Mouse (Mus musculus) liver, embryonic 13.5 days (tissue): ENCODE measurements at regions not wholly inside any gene's neighbourhood (a gene's known extent, or its start where the extent isn't known, plus 50 kb on each side); places are given as distances from the start of the nearest gene placed in this dataset.

ENCODE experiments used
- ATAC-seq: fragments of 200-750 bp; cut with Nextera tagmentation; 2 replicates; pipeline ENCODE4 v1.8.0; 2017; ENCODE audit warnings: low read depth, mild to moderate bottlenecking, moderate number of reproducible peaks, moderate library complexity
- DNase-seq: peaks from one replicate; pipeline ENCODE4 v3.0.0; 2022
- H3K27ac ChIP-seq: fragments of 300-500 bp; sonication (generic); 2 replicates; pipeline ENCODE4 v1.5.1; 2015; ENCODE audit warnings: moderate library complexity, mild to moderate bottlenecking, inconsistent platforms
- H3K27me3 ChIP-seq: fragments of 300-500 bp; sonication (generic); 2 replicates; pipeline ENCODE4 v1.6.1; 2015; ENCODE audit warnings: mild to moderate bottlenecking, inconsistent platforms
- H3K36me3 ChIP-seq: fragments of 300-500 bp; sonication (generic); 2 replicates; pipeline ENCODE4 v1.6.1; 2015; ENCODE audit warnings: mild to moderate bottlenecking, inconsistent platforms
- H3K4me1 ChIP-seq: fragments of 300-500 bp; sonication (generic); replicated peaks from 2 replicates; pipeline ENCODE4 v1.6.1; 2015; ENCODE audit warnings: inconsistent platforms
- H3K4me2 ChIP-seq: fragments of 300-500 bp; sonication (generic); 2 replicates; pipeline ENCODE4 v1.6.1; 2015; ENCODE audit warnings: inconsistent platforms, mild to moderate bottlenecking, moderate library complexity
- H3K4me3 ChIP-seq: fragments of 300-500 bp; sonication (generic); replicated peaks from 2 replicates; pipeline ENCODE4 v1.5.1; 2015; ENCODE audit warnings: mild to moderate bottlenecking, inconsistent platforms
- H3K9ac ChIP-seq: fragments of 300-500 bp; sonication (generic); 2 replicates; pipeline ENCODE4 v1.6.1; 2015; ENCODE audit warnings: mild to moderate bottlenecking, inconsistent platforms
- H3K9me3 ChIP-seq: fragments of 300-500 bp; sonication (generic); replicated peaks from 2 replicates; pipeline ENCODE4 v1.6.1; 2016; ENCODE audit warnings: inconsistent platforms
- WGBS: fragments of 180-500 bp; shearing (Covaris S2); methylation state at CpG from one replicate; pipeline ENCODE4 v1.1.7; 2015; ENCODE audit not compliant: insufficient replicate concordance; 5-methylcytosine and 5-hydroxymethylcytosine counted together

DNA sequence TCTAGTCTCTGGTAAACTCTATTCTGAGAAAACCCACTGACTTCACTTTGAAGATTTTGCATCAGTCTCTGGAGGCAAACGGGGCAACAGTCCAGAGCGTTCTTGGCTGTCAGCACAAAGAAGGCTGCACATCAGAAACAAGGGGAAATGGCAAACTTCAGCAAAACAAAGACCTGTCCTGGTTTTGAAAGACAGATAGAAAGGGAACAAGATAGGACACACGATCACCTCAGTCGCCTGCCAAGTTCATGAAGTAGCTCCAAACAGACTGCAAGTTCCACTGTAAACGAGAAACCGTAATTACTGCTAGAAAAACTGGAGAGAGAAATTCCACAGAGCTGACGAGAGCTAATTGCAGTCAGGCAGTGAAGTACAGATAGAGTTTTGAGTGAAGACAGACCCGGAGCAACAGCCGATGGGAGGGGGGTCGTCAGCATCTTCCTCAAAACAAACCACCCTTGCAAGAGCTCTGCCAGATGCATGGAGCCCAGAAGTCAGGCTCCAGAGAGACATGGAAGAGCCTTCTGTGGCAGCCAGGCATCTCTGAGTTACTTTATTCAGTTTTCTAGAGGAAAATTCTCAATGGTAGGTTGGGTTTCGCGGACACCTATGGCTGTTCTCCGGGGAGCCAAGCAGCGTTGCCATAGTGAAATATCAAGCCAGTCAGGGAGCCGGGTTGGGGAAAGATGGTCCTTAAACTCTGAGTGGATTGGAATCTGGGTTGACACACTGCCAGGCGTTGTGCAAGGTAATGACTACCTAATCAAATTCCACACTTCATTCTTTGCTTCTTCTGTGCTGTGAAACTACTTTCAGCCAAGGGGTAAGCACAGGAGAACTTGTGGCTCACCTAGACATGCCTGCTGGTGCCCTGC, 558.8 kb upstream of the Map3k7 start:
- H3K4me2 ChIP-seq = no peak overlapping the region
- no peak overlapping the region for H3K9ac ChIP-seq
- ATAC-seq (no peak), DNase-seq (no peak)
- no peak overlapping the region for H3K4me3 ChIP-seq
- WGBS = 52% methylated on average over 16 of the region's 16 CpGs
- no peaks in the 10 kb centered on the region for H3K4me1 ChIP-seq
- H3K27me3 ChIP-seq = no peaks in the 10 kb centered on the region
- no peaks in the 10 kb centered on the region for H3K9me3 ChIP-seq
- no peak overlapping the region for H3K27ac ChIP-seq
- H3K36me3 ChIP-seq = no peaks in the 10 kb centered on the region

- Histone ChIP-seq H3K4me2 (no peak overlapping the region), H3K9ac (no peak overlapping the region), H3K4me3 (no peak overlapping the region), H3K9me3 (no peaks in the 10 kb centered on the region), H3K27ac (no peak overlapping the region), H3K36me3 (no peaks in the 10 kb centered on the region), H3K27me3 (no peaks in the 10 kb centered on the region), H3K4me1 (no peaks in the 10 kb centered on the region)
- DNase-seq (no peak), ATAC-seq (no peak)
- WGBS = 72% methylated on average over 3 of the region's 3 CpGs
Measured at GRCm38 (mm10) chr4:31410157-31410556, 553.7 kb upstream of the Map3k7 start.

- Histone ChIP-seq H3K4me3 (no peak overlapping the region), H3K9ac (no peak overlapping the region), H3K36me3 (no peaks in the 10 kb centered on the region), H3K9me3 (no peaks in the 10 kb centered on the region), H3K4me2 (no peak overlapping the region), H3K27me3 (no peaks in the 10 kb centered on the region), H3K4me1 (no peaks in the 10 kb centered on the region), H3K27ac (no peak overlapping the region)
- 67% methylated on average over 9 of the region's 9 CpGs for WGBS
- ATAC-seq = no peak
- no peak for DNase-seq
Measured at GRCm38 (mm10) chr4:31411770-31412525, 551.9 kb upstream of the Map3k7 start.

GRCm38 (mm10) chr4:31417161-31417560, 546.7 kb upstream of the Map3k7 start:
- H3K9ac ChIP-seq = no peak overlapping the region
- H3K27me3 ChIP-seq = no peaks in the 10 kb centered on the region
- no peak overlapping the region for H3K4me2 ChIP-seq
- DNase-seq = no peak
- ATAC-seq = no peak
- 75% methylated on average over 4 of the region's 4 CpGs for WGBS
- no peaks in the 10 kb centered on the region for H3K36me3 ChIP-seq
- H3K4me1 ChIP-seq = no peaks in the 10 kb centered on the region
- H3K9me3 ChIP-seq = no peaks in the 10 kb centered on the region
- H3K27ac ChIP-seq = no peak overlapping the region
- H3K4me3 ChIP-seq = no peak overlapping the region

- Histone ChIP-seq H3K4me2 (no peak overlapping the region), H3K4me1 (no peaks in the 10 kb centered on the region), H3K27ac (no peak overlapping the region), H3K9ac (no peak overlapping the region), H3K27me3 (no peaks in the 10 kb centered on the region), H3K4me3 (no peak overlapping the region), H3K9me3 (no peaks in the 10 kb centered on the region), H3K36me3 (no peaks in the 10 kb centered on the region)
- DNase-seq (no peak), ATAC-seq (no peak)
- 10% methylated on average over 6 of the region's 6 CpGs for WGBS
Measured at GRCm38 (mm10) chr4:31419240-31419639, 544.7 kb upstream of the Map3k7 start.

- Histone ChIP-seq H3K27me3 (no peaks in the 10 kb centered on the region), H3K27ac (no peak overlapping the region), H3K36me3 (no peaks in the 10 kb centered on the region), H3K4me3 (no peak overlapping the region), H3K4me2 (no peak overlapping the region), H3K4me1 (no peaks in the 10 kb centered on the region), H3K9ac (no peak overlapping the region), H3K9me3 (no peaks in the 10 kb centered on the region)
- ATAC-seq (no peak), DNase-seq (no peak)
- WGBS = 75% methylated on average over 9 of the region's 9 CpGs
Measured at GRCm38 (mm10) chr4:31420167-31420566, 543.7 kb upstream of the Map3k7 start.

- no peak for ATAC-seq
- Histone ChIP-seq H3K4me3 (no peak overlapping the region), H3K4me2 (no peak overlapping the region), H3K36me3 (no peaks in the 10 kb centered on the region), H3K9ac (no peak overlapping the region), H3K9me3 (no peaks in the 10 kb centered on the region), H3K27me3 (no peaks in the 10 kb centered on the region), H3K4me1 (no peaks in the 10 kb centered on the region), H3K27ac (no peak overlapping the region)
- DNase-seq = no peak
- WGBS = 63% methylated on average over 5 of the region's 5 CpGs
Measured at GRCm38 (mm10) chr4:31421386-31421785, 542.5 kb upstream of the Map3k7 start.

GRCm38 (mm10) chr4:31425135-31425534, 538.8 kb upstream of the Map3k7 start:
- Histone ChIP-seq H3K4me1 (no peaks in the 10 kb centered on the region), H3K27me3 (no peaks in the 10 kb centered on the region), H3K9ac (no peak overlapping the region), H3K36me3 (no peaks in the 10 kb centered on the region), H3K27ac (no peak overlapping the region), H3K4me3 (no peak overlapping the region), H3K4me2 (no peak overlapping the region), H3K9me3 (no peaks in the 10 kb centered on the region)
- 10% methylated on average over 7 of the region's 7 CpGs for WGBS
- ATAC-seq (no peak), DNase-seq (no peak)

GRCm38 (mm10) chr4:31425716-31426115, 538.2 kb upstream of the Map3k7 start:
- Histone ChIP-seq H3K4me1 (no peaks in the 10 kb centered on the region), H3K27ac (no peak overlapping the region), H3K4me2 (no peak overlapping the region), H3K36me3 (no peaks in the 10 kb centered on the region), H3K27me3 (no peaks in the 10 kb centered on the region), H3K9me3 (no peaks in the 10 kb centered on the region), H3K4me3 (no peak overlapping the region), H3K9ac (no peak overlapping the region)
- no peak for ATAC-seq
- no peak for DNase-seq
- WGBS = 44% methylated on average over 4 of the region's 4 CpGs

- Histone ChIP-seq H3K27me3 (no peaks in the 10 kb centered on the region), H3K36me3 (no peaks in the 10 kb centered on the region), H3K4me3 (no peak overlapping the region), H3K27ac (no peak overlapping the region), H3K9ac (no peak overlapping the region), H3K4me1 (no peaks in the 10 kb centered on the region), H3K9me3 (no peaks in the 10 kb centered on the region), H3K4me2 (no peak overlapping the region)
- ATAC-seq (no peak), DNase-seq (no peak)
- WGBS = 63% methylated on average over 7 of the region's 7 CpGs
Measured at GRCm38 (mm10) chr4:31426169-31427030, 537.5 kb upstream of the Map3k7 start.

- H3K9me3 ChIP-seq = no peaks in the 10 kb centered on the region
- H3K27ac ChIP-seq = no peak overlapping the region
- H3K4me1 ChIP-seq = no peaks in the 10 kb centered on the region
- ATAC-seq (no peak), DNase-seq (no peak)
- WGBS = 34% methylated on average over 7 of the region's 7 CpGs
- no peaks in the 10 kb centered on the region for H3K36me3 ChIP-seq
- no peak overlapping the region for H3K9ac ChIP-seq
- no peaks in the 10 kb centered on the region for H3K27me3 ChIP-seq
- no peak overlapping the region for H3K4me2 ChIP-seq
- H3K4me3 ChIP-seq = no peak overlapping the region
Measured at GRCm38 (mm10) chr4:31433943-31434342, 530.0 kb upstream of the Map3k7 start.
